Mouse (Mus musculus) gastrocnemius, postnatal 36 days (tissue): ENCODE data around the gene Vps33b. TPM values are rescaled to one million over a fixed set of nuclear protein-coding genes. Genes with fewer than 3 reads are reported as not detected.

ENCODE experiments used
- total RNA-seq, 2 experiments: library from RNA; stranded (reverse); gene quantifications; 2 replicates each; pipeline ENCODE4 v1.2.3; 2021

Gene Vps33b
- total RNA-seq, 2 experiments from 2014 or later, result 2.9 to 3.4 TPM

Other genes with a start within 250 kb of the Vps33b start
- 10 to 100 TPM; 24.2 to 26.5 TPM for gene Zfp710, start 244.8 kb upstream of the Vps33b start, total RNA-seq
- 100 to 1,000 TPM; 186 to 375 TPM for gene Idh2, start 154.3 kb upstream of the Vps33b start, total RNA-seq
- 1 to 10 TPM; 1.6 TPM for gene Sema4b, start 82.8 kb upstream of the Vps33b start, total RNA-seq
- gene Cib1, start 36.8 kb upstream of the Vps33b start, total RNA-seq, result 1 to 10 TPM; 4.9 to 8.2 TPM
- gene Gdpgp1, start 36.8 kb upstream of the Vps33b start, total RNA-seq, result under 1 TPM; 0.69 to 0.79 TPM
- gene Ttll13, start 23.3 kb upstream of the Vps33b start, total RNA-seq, result under 1 TPM; 0.17 to 0.33 TPM
- 10 to 100 TPM; 16.8 to 20.4 TPM for gene Ngrn, start 8.4 kb upstream of the Vps33b start, total RNA-seq
- gene Prc1, start 24.8 kb downstream of the Vps33b start, total RNA-seq, result 1 to 10 TPM; 1.2 to 1.3 TPM
- gene Rccd1, start 54.8 kb downstream of the Vps33b start, total RNA-seq, result 1 to 10 TPM; 5.2 to 9.9 TPM
- gene Unc45a, start 71.4 kb downstream of the Vps33b start, total RNA-seq, result 10 to 100 TPM in 1 of 2 experiments, 1 to 10 TPM in 1; 9.7 to 12.1 TPM
- gene Hddc3, start 73.5 kb downstream of the Vps33b start, total RNA-seq, result 10 to 100 TPM; 17.6 to 21.1 TPM
- 100 to 1,000 TPM; 139 to 157 TPM for gene Man2a2, start 101.7 kb downstream of the Vps33b start, total RNA-seq
- 1 to 10 TPM; 3.5 to 5.2 TPM for gene Fes, start 118.3 kb downstream of the Vps33b start, total RNA-seq
- gene Furin, start 135.8 kb downstream of the Vps33b start, total RNA-seq, result 10 to 100 TPM; 40.7 to 48.6 TPM